Mouse (Mus musculus) cerebral cortex, adult 2 months (tissue): ENCODE data around the gene Epop.

Experiments
- WGBS: fragments of 180-500 bp; shearing (Covaris S2); methylation state at CpG from one replicate; pipeline ENCODE4 v1.1.7; 2018; 5-methylcytosine and 5-hydroxymethylcytosine counted together

The Epop gene

GRCm38 (mm10) chr11:97629576-97629975 is at the start of gene Epop:
Gene Epop (minus strand): TSS chr11:97629702.
- under 1% methylated on average over 47 of the region's 47 CpGs for WGBS

GRCm38 (mm10) chr11:97678301-97678700 is 48.8 kb upstream of the Epop start:
- 75% methylated on average over 14 of the region's 15 CpGs for WGBS

- 73% methylated on average over 8 of the region's 8 CpGs for WGBS
Measured at GRCm38 (mm10) chr11:97677842-97678241, 48.3 kb upstream of the Epop start.

- WGBS, result 66% methylated on average over 15 of the region's 15 CpGs
Measured at GRCm38 (mm10) chr11:97677381-97677780, 47.9 kb upstream of the Epop start.

- WGBS, result 91% methylated on average over 15 of the region's 15 CpGs
Measured at GRCm38 (mm10) chr11:97676050-97676754, 46.7 kb upstream of the Epop start.

GRCm38 (mm10) chr11:97673148-97673547 is 43.6 kb upstream of the Epop start:
- WGBS, result 90% methylated on average over 11 of the region's 11 CpGs

- 53% methylated on average over 2 of the region's 2 CpGs for WGBS
Measured at GRCm38 (mm10) chr11:97671177-97671527, 41.6 kb upstream of the Epop start.

GRCm38 (mm10) chr11:97670234-97671176 is 41.0 kb upstream of the Epop start:
- WGBS, result 69% methylated on average over 13 of the region's 13 CpGs

GRCm38 (mm10) chr11:97669829-97670228 is 40.3 kb upstream of the Epop start:
- WGBS, result 14% methylated on average over 6 of the region's 6 CpGs

- 42% methylated on average over 15 of the region's 15 CpGs for WGBS
Measured at GRCm38 (mm10) chr11:97669268-97669667, 39.8 kb upstream of the Epop start.

GRCm38 (mm10) chr11:97668160-97668559 is 38.7 kb upstream of the Epop start:
- WGBS, result 85% methylated on average over 7 of the region's 7 CpGs

GRCm38 (mm10) chr11:97666794-97667193 is 37.3 kb upstream of the Epop start:
- WGBS, result 82% methylated on average over 15 of the region's 15 CpGs

- 91% methylated on average over 7 of the region's 7 CpGs for WGBS
Measured at GRCm38 (mm10) chr11:97666221-97666620, 36.7 kb upstream of the Epop start.

- WGBS, result 90% methylated on average over 13 of the region's 13 CpGs
Measured at GRCm38 (mm10) chr11:97665431-97665830, 35.9 kb upstream of the Epop start.

GRCm38 (mm10) chr11:97664771-97665240 is 35.3 kb upstream of the Epop start:
- 37% methylated on average over 6 of the region's 6 CpGs for WGBS

- 7% methylated on average over 8 of the region's 8 CpGs for WGBS
Measured at GRCm38 (mm10) chr11:97664339-97664665, 34.8 kb upstream of the Epop start.

GRCm38 (mm10) chr11:97663528-97664338 is 34.2 kb upstream of the Epop start:
- under 1% methylated on average over 30 of the region's 57 CpGs for WGBS

- 1% methylated on average over 50 of the region's 76 CpGs for WGBS
Measured at GRCm38 (mm10) chr11:97662893-97663527, 33.5 kb upstream of the Epop start, which contains the start of gene Mllt6. Gene Mllt6 (plus strand): TSS chr11:97663414.

- WGBS, result 5% methylated on average over 21 of the region's 21 CpGs
Measured at GRCm38 (mm10) chr11:97662207-97662892, 32.8 kb upstream of the Epop start.

- WGBS, result 2% methylated on average over 20 of the region's 20 CpGs
Measured at GRCm38 (mm10) chr11:97661648-97662133, 32.2 kb upstream of the Epop start.
